In genomic region chr1:134414501-134415167, GRCm38 (mm10) we compare ENCODE assay signal across 8 mouse cellular contexts. TPM values are rescaled to one million over a fixed set of nuclear protein-coding genes. Genes with fewer than 3 reads are reported as not detected.
DNase-seq lines count a peak whose midpoint lies in the region; ATAC-seq and TF ChIP-seq lines count a peak whose summit lies in the region.

No protein-coding gene starts in this region.

- H3K4me3 ChIP-seq in layer of hippocampus, adult 2 months, result peak overlapping the region; percentile 79
- H3K4me3 ChIP-seq in cortical plate, adult 2 months (ENCODE audit: insufficient read depth, low read length), result peak overlapping the region; percentile 99

- peak; percentile 27 for ATAC-seq in inflammation-experienced regulatory T-cells, adult 6 months
- 0 out of 2 replicates have a peak, but pooled peaks have one; percentile 27 for ATAC-seq in monocyte, adult 5-6 weeks (replicated peaks; ENCODE audit: insufficient number of reproducible peaks, low FRiP score, low TSS enrichment, poor library complexity, severe bottlenecking)

- H3K27ac ChIP-seq in layer of hippocampus, adult 2 months, result peak overlapping the region; percentile 96
- H3K27ac ChIP-seq in cortical plate, adult 2 months (ENCODE audit: insufficient read depth, low read length), result 0 out of 2 replicates have a peak overlapping the region, but pooled peaks have one; percentile 63

- TF ChIP-seq POLR2A in cortical plate, adult 2 months (IDR thresholded peaks at IDR 0.05; ENCODE audit: extremely low read depth, insufficient read depth, low read length), result no peak

- peak; percentile 57 for TF ChIP-seq CTCF in layer of hippocampus, adult 2 months (conservative IDR thresholded peaks at IDR 0.05)
- TF ChIP-seq CTCF in cortical plate, adult 2 months (IDR thresholded peaks at IDR 0.05; ENCODE audit: extremely low read depth, insufficient read depth, low read length), result no peak

- no peak for DNase-seq in layer of hippocampus, adult 2 months (ENCODE audit: low spot score in 2 of 2)
- no peak for DNase-seq in layer of hippocampus, adult 8-10 months (ENCODE audit: low spot score in 2 of 2)
- DNase-seq in gastrocnemius, postnatal 25 days, result no peak
- DNase-seq in gastrocnemius, postnatal 36 days, result no peak
- no peak for DNase-seq in embryo, embryonic 10 days (ENCODE audit: low spot score)

- intact Hi-C loops in gastrocnemius, postnatal 36 days (cut with DNase I), result loop anchor here (5.0 kb wide), 1 partner anchor 47 kb away; no protein-coding TSS in a partner anchor

- peaks cover 6% of the 10 kb centered on the region; the same call in 1 of the 2 replicates for H3K4me1 ChIP-seq in cortical plate, adult 2 months (ENCODE audit: control insufficient read depth, insufficient read depth, low read length)

RNA-seq across cellular contexts. Expression of gene Adipor1, which starts 0.5 kb away (rescaled TPM):
- total RNA-seq in layer of hippocampus, adult 2 months (2021), result 10 to 100 TPM; 53.1 to 55.2 TPM
- 10 to 100 TPM; 54.3 to 62.3 (median 58.9) TPM for total RNA-seq in layer of hippocampus, adult 8-10 months (2022)
- polyA plus RNA-seq in cortical plate, adult 2 months (2012; rRNA removed), result 59.2 and 59.7 TPM in 2 replicates
- 10 to 100 TPM; 25.7 to 45.5 (median 33.0) TPM for polyA plus RNA-seq in inflammation-experienced regulatory T-cells, adult 6 months (2017; shearing (Covaris generic))
- 133 to 190 TPM (median 182 TPM) in 3 replicates for total RNA-seq in monocyte, adult 5-6 weeks (2017)
- total RNA-seq in gastrocnemius, postnatal 25 days (2021), result 100 to 1,000 TPM; 149 to 152 TPM
- 100 to 1,000 TPM; 158 to 166 TPM for total RNA-seq in gastrocnemius, postnatal 36 days (2021)

RNA-seq across cellular contexts. Expression of gene Cyb5r1, which starts 9.3 kb away (rescaled TPM):
- total RNA-seq in layer of hippocampus, adult 2 months (2021), result 10 to 100 TPM; 27.4 to 39.9 TPM
- total RNA-seq in layer of hippocampus, adult 8-10 months (2022), result 10 to 100 TPM; 28.8 to 43.0 (median 35.5) TPM
- polyA plus RNA-seq in cortical plate, adult 2 months (2012; rRNA removed), result 14.3 and 15.4 TPM in 2 replicates
- 10 to 100 TPM; 15.3 to 29.6 (median 23.0) TPM for polyA plus RNA-seq in inflammation-experienced regulatory T-cells, adult 6 months (2017; shearing (Covaris generic))
- total RNA-seq in monocyte, adult 5-6 weeks (2017), result 56.4 to 76.4 TPM (median 62.0 TPM) in 3 replicates
- total RNA-seq in gastrocnemius, postnatal 25 days (2021), result 10 to 100 TPM; 80.3 to 88.3 TPM
- 10 to 100 TPM; 76.6 to 96.3 TPM for total RNA-seq in gastrocnemius, postnatal 36 days (2021)

RNA-seq across cellular contexts. Expression of gene 4933406M09Rik, which starts 28.9 kb away (rescaled TPM):
- total RNA-seq in layer of hippocampus, adult 2 months (2021), result not detected
- total RNA-seq in layer of hippocampus, adult 8-10 months (2022), result not detected
- polyA plus RNA-seq in cortical plate, adult 2 months (2012; rRNA removed), result not detected in 2 replicates
- polyA plus RNA-seq in inflammation-experienced regulatory T-cells, adult 6 months (2017; shearing (Covaris generic)), result not detected
- total RNA-seq in monocyte, adult 5-6 weeks (2017), result not detected in 3 replicates
- not detected for total RNA-seq in gastrocnemius, postnatal 25 days (2021)
- total RNA-seq in gastrocnemius, postnatal 36 days (2021), result not detected

RNA-seq across cellular contexts. Expression of gene Klhl12, which starts 40.7 kb away (rescaled TPM):
- 10 to 100 TPM; 43.5 to 44.4 TPM for total RNA-seq in layer of hippocampus, adult 2 months (2021)
- total RNA-seq in layer of hippocampus, adult 8-10 months (2022), result 10 to 100 TPM; 37.8 to 46.1 (median 41.6) TPM
- polyA plus RNA-seq in cortical plate, adult 2 months (2012; rRNA removed), result 26.3 and 28.4 TPM in 2 replicates
- 10 to 100 TPM in 2 of 3 experiments, 1 to 10 TPM in 1; 8.7 to 15.5 (median 12.7) TPM for polyA plus RNA-seq in inflammation-experienced regulatory T-cells, adult 6 months (2017; shearing (Covaris generic))
- total RNA-seq in monocyte, adult 5-6 weeks (2017), result 21.9 to 33.3 TPM (median 32.5 TPM) in 3 replicates
- 10 to 100 TPM; 13.4 to 15.1 TPM for total RNA-seq in gastrocnemius, postnatal 25 days (2021)
- total RNA-seq in gastrocnemius, postnatal 36 days (2021), result 10 to 100 TPM; 14.4 to 15.1 TPM

RNA-seq across cellular contexts. Expression of gene Tmem183a, which starts 52.9 kb away (rescaled TPM):
- total RNA-seq in layer of hippocampus, adult 2 months (2021), result 10 to 100 TPM; 73.5 to 76.7 TPM
- 10 to 100 TPM; 59.9 to 70.0 (median 61.8) TPM for total RNA-seq in layer of hippocampus, adult 8-10 months (2022)
- 56.2 and 62.5 TPM in 2 replicates for polyA plus RNA-seq in cortical plate, adult 2 months (2012; rRNA removed)
- polyA plus RNA-seq in inflammation-experienced regulatory T-cells, adult 6 months (2017; shearing (Covaris generic)), result 10 to 100 TPM; 25.8 to 26.9 (median 26.6) TPM
- 65.8 to 73.9 TPM (median 67.8 TPM) in 3 replicates for total RNA-seq in monocyte, adult 5-6 weeks (2017)
- 10 to 100 TPM; 13.2 to 15.1 TPM for total RNA-seq in gastrocnemius, postnatal 25 days (2021)
- total RNA-seq in gastrocnemius, postnatal 36 days (2021), result 10 to 100 TPM; 11.6 to 16.9 TPM
